Mouse (Mus musculus) gastrocnemius, postnatal 4 days (tissue): ENCODE data around the gene Snap47. TPM values are rescaled to one million over a fixed set of nuclear protein-coding genes. Genes with fewer than 3 reads are reported as not detected.

ENCODE experiments used
- DNase-seq, 2 experiments: peaks; one replicate each; pipeline ENCODE4 v3.0.0; 2021 to 2022; ENCODE audit warnings: low spot score in 2 of 2, mixed read lengths in 2 of 2
- total RNA-seq, 2 experiments: library from RNA; stranded (reverse); gene quantifications; 2 replicates each; pipeline ENCODE4 v1.2.3; 2021

Snap47 gene
- total RNA-seq, 2 experiments from 2014 or later: 34.8 to 40.9 TPM

DNA sequence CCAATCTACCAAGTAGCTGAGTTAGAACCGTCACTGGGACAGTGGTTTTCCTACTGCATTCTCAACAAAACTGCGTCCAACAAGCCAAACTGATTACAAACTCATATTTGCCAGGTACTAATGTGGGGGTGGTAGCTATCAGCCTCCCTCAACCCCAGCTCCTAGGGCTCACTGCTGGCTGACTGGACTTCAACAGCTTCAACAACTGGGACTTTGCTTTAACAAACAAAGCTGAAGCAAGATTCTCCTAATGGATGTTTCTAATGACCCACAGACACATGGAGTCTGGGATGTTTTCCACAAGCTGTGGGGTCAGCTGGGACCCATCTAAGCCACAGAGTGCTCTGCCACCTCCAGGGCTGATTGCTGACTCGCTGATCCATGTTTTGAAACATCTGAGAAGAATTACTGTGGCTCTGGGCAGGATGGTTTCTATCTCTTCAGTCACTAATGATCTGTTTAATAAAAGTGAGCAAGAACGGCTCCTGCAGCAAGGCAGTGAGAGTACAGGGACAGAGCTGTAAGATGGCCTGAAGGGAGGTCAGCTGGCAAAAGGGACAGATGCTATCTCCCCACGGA lies 27.9 kb downstream of the Snap47 start:
- DNase-seq: no peak

DNA sequence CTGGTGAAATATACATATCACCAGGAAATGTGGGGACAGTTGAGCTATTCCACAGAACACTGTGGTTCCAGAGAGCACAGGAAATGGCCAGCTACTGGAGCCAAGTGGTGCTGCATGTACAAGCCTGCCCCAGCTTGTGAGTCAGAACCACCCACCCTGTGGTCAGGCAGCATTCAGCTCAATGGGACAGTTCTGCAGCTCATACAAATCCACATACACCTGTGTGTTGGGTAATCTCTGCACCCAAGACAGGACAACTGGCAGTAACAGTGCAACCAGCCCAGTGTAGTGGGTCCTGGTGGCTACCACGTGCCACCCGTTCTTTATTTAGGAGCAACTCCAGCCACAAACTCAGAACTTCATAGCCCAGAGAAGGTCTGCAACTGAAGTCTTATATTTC lies 29.0 kb downstream of the Snap47 start:
- DNase-seq: no peak

- DNase-seq: no peak
These were observed 29.6 kb downstream of the Snap47 start for GRCm38 (mm10) chr11:59421436-59421835.

- no peak for DNase-seq
These were observed 32.3 kb downstream of the Snap47 start for GRCm38 (mm10) chr11:59418708-59419107.

GRCm38 (mm10) chr11:59412999-59413863 lies 37.8 kb downstream of the Snap47 start:
- DNase-seq: no peak

DNA sequence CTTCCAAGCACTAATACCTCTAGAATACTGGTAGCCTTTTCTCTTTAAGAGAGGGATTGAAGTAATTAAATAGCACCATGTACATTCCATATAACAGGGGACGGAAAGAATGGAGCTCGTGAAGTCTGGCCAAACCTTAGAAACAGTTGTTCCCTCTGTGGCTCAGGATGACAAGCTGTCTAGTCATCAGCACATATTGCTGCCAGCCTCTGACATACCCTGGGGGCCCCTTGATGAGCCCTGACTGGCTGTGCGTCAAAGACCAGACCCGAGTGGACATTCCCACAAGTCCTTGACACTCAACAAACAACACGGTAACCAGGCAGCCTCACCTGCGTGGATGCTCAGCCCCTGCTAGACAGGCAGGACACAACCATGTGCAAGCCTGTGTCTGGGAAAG lies 38.9 kb downstream of the Snap47 start:
- DNase-seq: no peak

DNA sequence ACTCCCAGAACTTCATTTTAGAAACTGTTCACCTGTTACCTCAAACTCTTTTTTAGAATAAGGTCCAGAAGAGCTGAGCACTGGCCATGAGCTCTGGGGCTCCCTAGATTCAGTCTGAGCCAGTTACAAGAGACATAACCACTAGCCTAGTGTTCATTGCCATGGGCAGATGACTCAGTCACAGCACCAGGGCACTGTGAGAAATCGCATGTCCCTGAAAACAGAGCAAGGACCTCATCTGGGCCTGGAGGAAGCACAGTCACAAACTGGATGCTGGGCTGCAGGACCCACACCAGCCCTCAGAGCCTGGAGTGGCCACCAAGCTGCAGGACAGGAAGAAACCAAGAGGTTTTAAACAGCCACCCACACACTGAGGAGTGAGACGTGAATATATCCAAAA lies 40.1 kb downstream of the Snap47 start:
- no peak for DNase-seq

GRCm38 (mm10) chr11:59405761-59406160 lies 45.2 kb downstream of the Snap47 start:
- DNase-seq: no peak

DNA sequence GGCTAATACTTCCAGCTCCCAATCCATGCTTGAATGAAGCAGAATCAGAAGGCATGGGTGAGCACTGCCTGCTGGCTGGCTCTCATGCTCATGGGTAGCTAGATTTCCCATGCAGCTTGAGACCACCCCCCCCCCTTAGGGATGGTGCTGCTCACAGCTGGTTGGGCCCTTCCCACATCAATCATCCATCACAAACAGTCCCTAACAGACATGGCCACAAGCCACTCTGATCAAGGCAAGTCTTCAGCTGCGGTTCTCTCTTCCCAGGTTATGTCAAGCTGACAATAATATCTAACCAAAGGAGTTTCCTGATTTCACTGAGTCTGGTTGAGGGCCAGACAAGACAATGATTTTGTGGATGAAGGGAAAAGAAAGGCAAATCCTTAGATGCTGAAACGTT lies 50.1 kb downstream of the Snap47 start:
- no peak for DNase-seq

- DNase-seq: no peak
These were observed 51.2 kb downstream of the Snap47 start for GRCm38 (mm10) chr11:59399830-59400229.

DNA sequence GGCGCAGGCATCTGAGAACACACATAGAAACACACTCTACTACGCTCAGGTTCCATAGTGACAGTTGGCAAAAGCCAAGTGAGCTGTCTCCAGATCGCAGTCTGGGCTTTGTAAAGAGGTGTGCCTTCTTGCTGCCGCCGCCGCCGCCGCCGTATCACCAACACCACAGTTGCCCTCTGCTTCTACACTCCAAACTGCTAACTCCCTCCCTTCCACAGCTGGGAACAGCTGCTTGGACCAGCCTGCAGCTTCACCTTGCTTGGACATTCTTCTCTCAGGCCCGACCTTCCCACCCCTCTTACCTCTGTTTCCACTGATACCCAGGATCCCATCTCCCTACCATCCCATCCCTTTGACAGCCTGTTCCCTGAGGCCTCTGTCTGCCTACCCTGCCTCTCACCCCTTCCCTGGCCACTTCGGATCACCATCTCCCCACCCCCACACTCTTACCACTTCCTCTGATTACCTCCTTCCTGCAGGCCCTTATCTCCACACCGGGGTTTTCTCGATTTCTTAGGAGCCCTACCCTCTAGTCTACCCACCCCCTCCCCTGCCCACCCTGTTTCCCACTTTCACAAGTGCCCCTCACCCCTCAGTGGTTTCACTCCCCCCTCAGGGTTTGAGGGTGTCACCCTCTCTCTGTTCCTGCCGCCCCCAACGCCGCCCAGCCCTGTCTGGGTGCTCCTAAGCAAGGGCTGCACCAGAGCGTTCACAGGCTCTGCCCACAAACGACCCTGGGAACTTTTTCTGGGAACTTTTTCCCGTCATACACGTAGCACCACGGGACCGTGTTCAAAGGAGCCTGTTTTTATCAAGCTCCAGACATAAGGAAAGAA lies 53.2 kb downstream of the Snap47 start:
- DNase-seq: no peak

GRCm38 (mm10) chr11:59394451-59394850 lies 56.5 kb downstream of the Snap47 start:
- no peak for DNase-seq

- DNase-seq: peak; percentile 42 to 62
These were observed 57.4 kb downstream of the Snap47 start for GRCm38 (mm10) chr11:59393591-59393990.

- no peak for DNase-seq
These were observed 58.7 kb downstream of the Snap47 start for GRCm38 (mm10) chr11:59392300-59392699.

- no peak for DNase-seq
These were observed 60.5 kb downstream of the Snap47 start for GRCm38 (mm10) chr11:59390470-59390869.

- DNase-seq: no peak
These were observed 61.4 kb downstream of the Snap47 start for GRCm38 (mm10) chr11:59389617-59390016.

DNA sequence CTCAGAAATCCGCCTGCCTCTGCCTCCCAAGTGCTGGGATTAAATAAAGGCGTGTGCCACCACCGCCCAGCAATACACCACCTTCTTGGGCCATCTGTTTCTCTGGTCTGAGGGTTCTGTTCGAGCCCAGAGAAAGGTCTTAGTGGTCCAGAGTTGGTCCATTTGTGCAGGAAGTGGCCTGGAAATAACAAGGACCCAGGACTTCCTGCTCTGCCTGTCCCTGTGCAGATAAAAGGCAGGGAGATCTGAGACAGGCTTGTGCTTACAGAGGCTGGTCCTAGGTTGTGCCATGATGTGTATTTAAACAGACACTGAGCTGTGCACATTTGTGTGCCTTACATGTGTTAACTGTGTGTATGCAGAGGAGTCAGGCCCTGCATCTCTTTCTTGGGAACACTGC lies 62.2 kb downstream of the Snap47 start:
- no peak for DNase-seq

- no peak for DNase-seq
These were observed 63.5 kb downstream of the Snap47 start for GRCm38 (mm10) chr11:59387471-59387870.

GRCm38 (mm10) chr11:59385123-59385522 lies 65.9 kb downstream of the Snap47 start:
- peak in 1 of 2 experiments; percentile 34 for DNase-seq

GRCm38 (mm10) chr11:59384441-59384959 lies 66.5 kb downstream of the Snap47 start:
- DNase-seq: peak in 1 of 2 experiments; percentile 48

- no peak for DNase-seq
These were observed 71.4 kb downstream of the Snap47 start for GRCm38 (mm10) chr11:59379547-59379946.

DNA sequence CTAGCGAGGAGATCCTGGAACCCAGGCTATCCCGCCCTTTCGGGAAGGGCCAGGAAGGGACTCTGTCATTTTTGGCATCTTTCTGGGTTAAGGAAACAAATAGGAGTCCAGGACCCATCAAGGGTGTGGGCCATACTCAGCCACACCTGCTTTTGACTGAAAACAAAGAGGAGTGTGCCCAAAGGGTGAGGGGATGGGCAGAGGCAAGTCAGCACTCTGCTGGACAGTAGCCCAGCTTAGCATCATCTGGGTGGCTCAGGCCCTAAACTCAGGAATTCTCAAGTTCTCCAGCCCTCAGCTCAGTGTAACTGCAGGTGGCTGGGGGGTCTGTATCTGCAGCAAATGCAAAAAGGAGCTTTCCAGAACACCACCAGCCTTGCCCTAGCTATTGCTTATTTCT lies 73.0 kb downstream of the Snap47 start:
- DNase-seq: no peak
